Mouse (Mus musculus): ENCODE data around the gene Tnnt3. TPM values are rescaled to one million over a fixed set of nuclear protein-coding genes. Genes with fewer than 3 reads are reported as not detected.

Tnnt3 gene
- total and polyA plus RNA-seq, 3 experiments: 1.1 to 1.8 (median 1.3) TPM

DNA sequence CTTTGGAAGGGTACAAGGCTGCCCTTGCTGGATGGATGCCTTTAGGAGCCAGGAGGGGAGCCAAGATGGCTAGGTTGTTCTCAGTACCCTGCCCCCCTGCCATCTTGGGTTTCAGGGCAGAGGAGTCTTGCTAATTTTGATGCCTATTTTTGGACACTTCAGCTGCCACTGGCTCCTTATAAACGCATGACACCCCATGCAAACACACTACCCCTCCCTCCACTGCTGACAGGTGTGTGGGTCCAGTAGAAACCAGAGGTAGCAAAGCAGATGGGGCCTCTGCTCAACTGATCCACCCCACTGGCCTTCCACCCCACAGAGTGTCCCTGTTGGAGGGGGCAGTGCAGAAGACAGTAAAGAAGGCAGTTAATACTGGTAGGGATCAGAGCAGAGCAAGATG, 1.4 kb downstream of the Tnnt3 start:
- Histone ChIP-seq H3K27me3 (ENCODE audit: control insufficient read depth, insufficient read depth, low read length) (no peaks in the 10 kb centered on the region), H3K27ac (no peak overlapping the region), H3K36me3 (ENCODE audit: control insufficient read depth, insufficient read depth, low read length) (no peaks in the 10 kb centered on the region), H3K79me2 (replicated peaks; ENCODE audit: control insufficient read depth, insufficient read depth, low read length) (no peaks in the 10 kb centered on the region), H3K9ac (ENCODE audit: low read depth, low read length) (no peak overlapping the region), H3K4me3 (no peak overlapping the region), H3K4me1 (ENCODE audit: control insufficient read depth, insufficient read depth, low read length) (peaks cover 3% of the 10 kb centered on the region; the same call in 1 of the 2 replicates)
- DNase-seq: no peak
- intact Hi-C loops (cut with DNase I): no loop called here
- 66% methylated on average over 1 of the region's 1 CpGs for WGBS
- TF ChIP-seq POLR2A (IDR thresholded peaks at IDR 0.05; ENCODE audit: insufficient read depth, low read depth, low read length) (no peak), CTCF (IDR thresholded peaks at IDR 0.05) (no peak), EP300 (IDR thresholded peaks at IDR 0.05; ENCODE audit: insufficient read depth, low read depth, low read length) (no peak)

DNA sequence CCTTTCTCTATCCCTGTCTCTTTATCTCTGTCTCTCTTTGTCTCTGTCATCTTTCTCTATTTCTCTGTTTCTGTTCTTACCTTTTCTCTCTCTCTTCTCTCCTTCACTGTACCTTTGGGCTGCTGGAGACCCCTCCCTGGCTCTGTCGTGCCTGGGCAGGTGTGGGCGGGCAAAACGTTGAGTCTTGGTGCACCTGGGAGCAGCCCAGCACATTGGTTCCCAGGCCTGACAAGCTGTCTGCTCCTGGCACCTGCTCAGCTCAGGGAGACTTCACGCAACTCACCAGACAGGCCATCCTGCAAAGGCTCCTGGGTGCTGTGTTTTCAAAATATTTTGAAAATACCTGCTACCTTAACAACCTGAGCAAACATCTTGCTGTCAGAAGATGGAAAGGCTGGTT, 4.6 kb downstream of the Tnnt3 start:
- TF ChIP-seq POLR2A (IDR thresholded peaks at IDR 0.05; ENCODE audit: insufficient read depth, low read depth, low read length): no peak
- no peak for TF ChIP-seq CTCF (IDR thresholded peaks at IDR 0.05)
- TF ChIP-seq EP300 (IDR thresholded peaks at IDR 0.05; ENCODE audit: insufficient read depth, low read depth, low read length): no peak
- Histone ChIP-seq H3K4me3 (no peak overlapping the region), H3K79me2 (replicated peaks; ENCODE audit: control insufficient read depth, insufficient read depth, low read length) (no peaks in the 10 kb centered on the region), H3K27ac (no peak overlapping the region), H3K4me1 (ENCODE audit: control insufficient read depth, insufficient read depth, low read length) (peaks cover 3% of the 10 kb centered on the region; the same call in 1 of the 2 replicates), H3K27me3 (ENCODE audit: control insufficient read depth, insufficient read depth, low read length) (no peaks in the 10 kb centered on the region), H3K36me3 (ENCODE audit: control insufficient read depth, insufficient read depth, low read length) (no peaks in the 10 kb centered on the region), H3K9ac (ENCODE audit: low read depth, low read length) (no peak overlapping the region)
- WGBS: 90% methylated on average over 4 of the region's 4 CpGs
- DNase-seq: no peak
- intact Hi-C loops (cut with DNase I): no loop called here

DNA sequence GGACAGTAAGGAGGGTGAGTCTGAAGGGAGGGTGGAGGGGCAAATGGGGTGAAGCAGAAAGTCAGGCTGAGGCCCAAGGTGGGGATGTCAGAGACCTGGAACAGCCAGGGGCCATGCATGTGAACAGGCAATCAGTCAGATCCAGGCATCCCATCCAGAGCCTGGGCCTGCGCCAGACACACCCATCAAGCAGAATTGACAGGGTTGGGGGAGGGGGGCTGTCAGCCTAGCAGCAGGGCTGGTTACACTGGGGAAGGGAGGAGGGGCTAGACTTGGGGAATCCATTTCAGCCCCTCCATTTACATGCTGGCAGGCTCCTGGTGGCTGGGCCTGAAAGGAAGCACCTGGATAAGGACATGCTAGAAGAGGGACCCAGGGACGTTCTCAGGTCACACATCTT, 7.3 kb downstream of the Tnnt3 start:
- peaks cover 1% of the 10 kb centered on the region; the same call in 1 of the 2 replicates for H3K4me1 ChIP-seq (ENCODE audit: control insufficient read depth, insufficient read depth, low read length)
- H3K9ac ChIP-seq (ENCODE audit: low read depth, low read length): no peak overlapping the region
- intact Hi-C loops (cut with DNase I): no loop called here
- WGBS: 70% methylated on average over 2 of the region's 2 CpGs
- DNase-seq: no peak
- no peak overlapping the region for H3K4me3 ChIP-seq
- no peaks in the 10 kb centered on the region for H3K79me2 ChIP-seq (replicated peaks; ENCODE audit: control insufficient read depth, insufficient read depth, low read length)
- H3K27me3 ChIP-seq (ENCODE audit: control insufficient read depth, insufficient read depth, low read length): no peaks in the 10 kb centered on the region
- no peaks in the 10 kb centered on the region for H3K36me3 ChIP-seq (ENCODE audit: control insufficient read depth, insufficient read depth, low read length)
- H3K27ac ChIP-seq: no peak overlapping the region
- TF ChIP-seq CTCF (IDR thresholded peaks at IDR 0.05): no peak
- TF ChIP-seq EP300 (IDR thresholded peaks at IDR 0.05; ENCODE audit: insufficient read depth, low read depth, low read length): no peak
- no peak for TF ChIP-seq POLR2A (IDR thresholded peaks at IDR 0.05; ENCODE audit: insufficient read depth, low read depth, low read length)

DNA sequence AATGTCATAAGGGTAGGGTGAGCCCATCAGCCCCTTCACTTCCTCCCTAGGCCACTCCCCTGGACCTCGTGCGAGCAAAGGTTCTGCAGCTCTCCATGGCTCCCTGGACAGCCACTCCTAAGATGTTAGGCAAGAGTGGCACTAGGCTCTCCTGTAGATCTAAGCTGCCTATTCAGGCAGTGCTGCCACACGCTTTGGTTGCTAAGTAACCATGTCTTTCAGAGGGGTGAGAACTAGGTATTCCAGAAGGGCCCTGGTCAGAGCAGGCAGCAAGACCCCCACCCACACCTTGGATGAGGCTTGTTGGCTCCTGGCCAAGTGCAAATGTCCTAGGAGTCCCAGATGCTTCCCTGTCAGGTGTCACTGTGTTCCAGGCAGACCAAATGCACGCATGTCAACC, 7.9 kb downstream of the Tnnt3 start:
- TF ChIP-seq EP300 (IDR thresholded peaks at IDR 0.05; ENCODE audit: insufficient read depth, low read depth, low read length) (no peak), POLR2A (IDR thresholded peaks at IDR 0.05; ENCODE audit: insufficient read depth, low read depth, low read length) (no peak), CTCF (IDR thresholded peaks at IDR 0.05) (no peak)
- 62% methylated on average over 4 of the region's 4 CpGs for WGBS
- intact Hi-C loops (cut with DNase I): no loop called here
- H3K79me2 ChIP-seq (replicated peaks; ENCODE audit: control insufficient read depth, insufficient read depth, low read length): no peaks in the 10 kb centered on the region
- no peak for DNase-seq
- no peak overlapping the region for H3K9ac ChIP-seq (ENCODE audit: low read depth, low read length)
- H3K4me3 ChIP-seq: no peak overlapping the region
- H3K27ac ChIP-seq: no peak overlapping the region
- H3K4me1 ChIP-seq (ENCODE audit: control insufficient read depth, insufficient read depth, low read length): no peaks in the 10 kb centered on the region
- H3K27me3 ChIP-seq (ENCODE audit: control insufficient read depth, insufficient read depth, low read length): no peaks in the 10 kb centered on the region
- H3K36me3 ChIP-seq (ENCODE audit: control insufficient read depth, insufficient read depth, low read length): no peaks in the 10 kb centered on the region

DNA sequence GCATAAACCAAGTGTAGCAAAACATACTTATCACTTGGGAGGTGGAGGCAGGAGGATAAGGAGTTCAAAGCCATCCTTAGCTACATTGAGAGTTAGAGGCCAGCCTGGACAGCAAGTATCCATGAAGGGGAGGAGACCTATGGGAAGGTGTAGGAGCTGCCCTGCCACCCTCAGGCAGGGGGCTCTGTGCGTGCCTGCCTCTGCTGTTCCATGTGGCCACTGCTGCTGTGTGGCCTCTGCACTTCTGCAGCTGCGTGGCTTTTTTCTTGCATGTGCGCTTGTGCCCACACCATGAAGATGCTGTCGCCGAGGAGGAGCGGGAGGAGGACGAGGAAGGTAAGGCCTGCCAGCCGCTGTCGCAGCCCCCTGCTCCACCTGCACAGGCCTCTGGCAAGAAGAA, 8.8 kb downstream of the Tnnt3 start:
- Histone ChIP-seq H3K79me2 (replicated peaks; ENCODE audit: control insufficient read depth, insufficient read depth, low read length) (no peaks in the 10 kb centered on the region), H3K27me3 (ENCODE audit: control insufficient read depth, insufficient read depth, low read length) (no peaks in the 10 kb centered on the region), H3K4me1 (ENCODE audit: control insufficient read depth, insufficient read depth, low read length) (no peaks in the 10 kb centered on the region), H3K4me3 (no peak overlapping the region), H3K9ac (ENCODE audit: low read depth, low read length) (no peak overlapping the region), H3K36me3 (ENCODE audit: control insufficient read depth, insufficient read depth, low read length) (no peaks in the 10 kb centered on the region), H3K27ac (no peak overlapping the region)
- TF ChIP-seq POLR2A (IDR thresholded peaks at IDR 0.05; ENCODE audit: insufficient read depth, low read depth, low read length) (no peak), EP300 (IDR thresholded peaks at IDR 0.05; ENCODE audit: insufficient read depth, low read depth, low read length) (no peak), CTCF (IDR thresholded peaks at IDR 0.05) (no peak)
- no peak for DNase-seq
- WGBS: 96% methylated on average over 9 of the region's 9 CpGs
- intact Hi-C loops (cut with DNase I): no loop called here

DNA sequence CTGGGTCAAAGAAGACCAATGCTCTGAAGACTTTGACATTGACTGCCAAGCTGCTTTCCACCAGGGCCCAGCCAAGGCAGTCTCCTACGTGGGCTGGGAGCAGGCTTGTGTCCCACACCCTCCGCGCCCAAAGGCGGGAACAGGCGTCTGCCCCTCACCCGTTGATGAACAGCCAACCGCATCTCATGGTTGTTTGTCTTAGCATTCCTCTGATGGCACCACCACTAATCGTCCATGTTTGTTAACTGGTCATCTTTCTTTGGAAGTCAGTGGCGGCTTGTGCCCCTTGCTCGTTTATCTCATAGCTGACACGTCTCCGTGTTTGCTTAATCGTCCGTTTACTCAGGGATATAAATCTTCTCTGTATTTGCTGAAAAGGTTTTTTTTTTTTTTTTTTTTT, 10.9 kb downstream of the Tnnt3 start:
- 71% methylated on average over 14 of the region's 14 CpGs for WGBS
- H3K4me3 ChIP-seq: no peak overlapping the region
- H3K36me3 ChIP-seq (ENCODE audit: control insufficient read depth, insufficient read depth, low read length): no peaks in the 10 kb centered on the region
- H3K79me2 ChIP-seq (replicated peaks; ENCODE audit: control insufficient read depth, insufficient read depth, low read length): no peaks in the 10 kb centered on the region
- H3K9ac ChIP-seq (ENCODE audit: low read depth, low read length): no peak overlapping the region
- H3K4me1 ChIP-seq (ENCODE audit: control insufficient read depth, insufficient read depth, low read length): no peaks in the 10 kb centered on the region
- no peak for DNase-seq
- TF ChIP-seq CTCF (IDR thresholded peaks at IDR 0.05): no peak
- TF ChIP-seq EP300 (IDR thresholded peaks at IDR 0.05; ENCODE audit: insufficient read depth, low read depth, low read length): no peak
- TF ChIP-seq POLR2A (IDR thresholded peaks at IDR 0.05; ENCODE audit: insufficient read depth, low read depth, low read length): no peak
- intact Hi-C loops (cut with DNase I): no loop called here
- H3K27ac ChIP-seq: no peak overlapping the region
- no peaks in the 10 kb centered on the region for H3K27me3 ChIP-seq (ENCODE audit: control insufficient read depth, insufficient read depth, low read length)
